Mouse (Mus musculus) kidney, postnatal 10 days (tissue): Measurements from ENCODE around the gene 2810006K23Rik.
"Not testable (repeated sequence)": the region's sequence is repeated elsewhere in the genome, so short reads cannot be mapped to it uniquely, and the experiment has no call there.

Experiments
- DNase-seq: peaks from one replicate; pipeline ENCODE4 v3.0.0; 2021; ENCODE audit warnings: mixed read lengths

Gene 2810006K23Rik

DNA sequence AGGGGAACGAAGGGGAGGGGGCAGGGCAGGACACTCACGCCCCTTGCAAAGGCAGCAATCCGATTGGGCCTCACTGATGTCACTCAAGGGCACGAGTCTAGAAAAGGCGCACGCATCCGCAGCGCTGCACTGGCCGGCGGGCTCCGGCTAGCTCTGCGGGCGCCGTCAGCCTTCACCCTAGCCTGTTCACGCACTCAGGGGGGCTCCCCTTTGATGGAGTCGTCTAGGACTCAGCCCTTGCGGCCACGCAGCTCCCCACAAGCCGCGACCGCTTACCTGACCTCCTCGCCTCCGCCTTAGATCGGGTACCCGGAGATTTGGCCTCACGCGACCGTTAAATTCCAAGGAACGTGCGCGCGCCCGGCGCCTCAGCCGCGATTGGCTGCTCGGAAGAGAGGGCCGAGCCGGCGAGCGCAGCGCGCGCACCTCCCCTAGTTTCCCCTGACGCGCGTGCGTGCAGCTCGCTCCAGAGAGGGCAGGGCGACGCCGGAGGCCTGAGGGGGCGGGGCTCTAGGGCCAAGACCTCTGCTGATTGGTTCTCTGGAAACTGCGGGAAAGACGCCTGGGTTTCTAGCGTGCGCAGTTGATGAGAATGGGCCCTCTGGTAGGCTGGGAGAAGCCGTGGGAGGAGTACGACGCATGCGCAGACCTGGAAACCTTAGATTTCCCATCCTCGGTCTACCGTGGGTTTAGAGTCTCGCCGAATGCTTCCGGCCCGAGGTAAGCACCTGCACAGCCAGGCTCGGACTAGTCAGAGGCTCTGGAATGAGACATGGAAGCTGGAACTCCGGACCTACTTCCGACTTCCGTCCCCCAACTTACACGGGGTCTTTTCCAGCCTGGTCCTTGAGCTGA is at the start of gene 2810006K23Rik, which contains the start of gene Mphosph9:
TSS of gene 2810006K23Rik (plus strand) at position 580 of the 855 bp plus-strand sequence.
TSS of gene Mphosph9 (minus strand) at position 463 of the 855 bp plus-strand sequence.
- peak; percentile 99 for DNase-seq

DNA sequence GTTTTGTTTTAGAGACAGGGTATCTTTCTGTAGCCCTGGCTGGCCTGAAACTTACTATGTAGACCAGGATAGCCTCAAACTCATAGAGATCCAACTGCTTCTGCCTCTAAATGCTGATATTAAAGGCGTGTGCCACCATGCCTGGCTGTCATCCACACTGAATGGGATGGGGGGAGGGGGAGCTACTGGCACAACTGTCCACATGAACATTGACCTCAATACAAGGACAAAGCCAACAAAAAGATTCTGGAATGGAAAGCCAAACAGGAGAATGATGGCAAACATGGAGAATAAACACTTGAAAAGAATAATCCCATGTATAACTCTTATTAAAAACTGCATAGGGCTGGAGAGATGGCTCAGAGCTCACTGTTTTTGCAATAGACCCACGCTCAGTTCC is 45.0 kb upstream of the 2810006K23Rik start:
- no peak for DNase-seq

GRCm38 (mm10) chr5:124284330-124284729 is 43.6 kb upstream of the 2810006K23Rik start:
- DNase-seq = peak; percentile 34

DNA sequence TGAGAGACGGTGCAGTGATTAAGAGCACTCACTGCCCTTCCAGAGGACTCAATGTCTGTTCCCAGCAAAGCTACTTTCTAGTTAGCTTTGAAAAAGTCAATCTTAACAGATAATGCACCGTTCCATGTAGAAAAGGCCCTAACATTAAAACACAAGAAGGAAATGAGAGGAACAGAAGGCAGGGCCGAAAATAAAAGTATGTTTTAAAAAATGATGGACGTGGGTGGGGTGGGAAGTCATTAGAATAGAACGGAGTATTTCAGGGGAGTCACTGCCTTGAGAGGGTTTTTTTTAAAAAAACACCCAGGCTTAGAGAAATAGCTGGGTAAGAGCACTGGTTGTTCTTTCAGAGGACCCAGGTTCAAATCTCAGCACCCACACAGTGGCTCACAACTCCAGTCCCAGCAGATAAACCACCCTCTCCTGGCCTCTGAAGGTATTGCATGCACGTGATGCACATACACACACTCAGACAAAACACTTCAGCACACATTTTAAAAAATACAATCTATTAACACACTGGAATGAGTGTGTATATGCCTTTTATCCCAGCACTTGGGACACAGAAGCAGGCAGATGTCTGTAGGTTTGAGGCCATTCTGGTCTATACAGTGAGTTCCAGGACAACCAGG is 40.2 kb upstream of the 2810006K23Rik start:
- DNase-seq = no peak

DNA sequence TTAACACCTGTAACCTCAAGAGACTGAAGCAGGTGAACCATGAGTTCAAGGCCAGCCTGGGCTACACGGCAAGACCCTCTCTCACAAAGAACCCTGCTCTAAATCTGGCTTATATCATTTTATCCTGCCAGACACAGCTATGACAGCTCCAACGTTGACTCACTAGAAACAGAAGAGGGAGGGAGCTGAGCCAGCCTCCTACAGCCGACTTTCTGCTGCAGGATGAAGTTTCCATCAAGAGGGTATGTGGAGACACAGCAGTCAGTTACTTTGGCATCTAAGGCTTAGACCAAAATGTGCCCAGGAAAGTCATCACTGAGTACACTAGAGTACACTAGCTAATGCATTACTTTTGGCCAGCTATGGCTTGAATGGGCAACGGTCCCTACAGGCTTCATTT is 37.7 kb upstream of the 2810006K23Rik start:
- no peak for DNase-seq

- DNase-seq = no peak
Measured at GRCm38 (mm10) chr5:124293967-124294366, 33.9 kb upstream of the 2810006K23Rik start.

- no peak for DNase-seq
Measured at GRCm38 (mm10) chr5:124296475-124296874, 31.4 kb upstream of the 2810006K23Rik start.

DNA sequence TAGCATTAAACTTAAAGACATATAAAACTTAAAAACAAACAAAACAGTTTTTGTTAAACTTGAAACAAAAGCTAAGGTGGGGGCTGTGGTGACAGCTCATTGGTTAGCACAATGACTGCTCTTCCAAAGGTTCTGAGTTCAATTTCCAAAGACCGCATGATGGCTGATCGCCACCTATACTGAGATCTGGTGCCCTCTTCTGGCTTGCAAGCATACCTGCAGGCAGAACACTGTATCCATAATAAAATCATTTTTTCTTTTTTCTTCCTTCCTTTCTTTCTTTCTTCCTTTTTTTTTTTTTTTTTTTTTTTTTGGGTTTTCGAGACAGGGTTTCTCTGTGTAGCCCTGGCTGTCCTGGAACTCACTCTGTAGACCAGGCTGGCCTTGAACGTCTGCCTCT is 28.6 kb upstream of the 2810006K23Rik start:
- not testable (repeated sequence) for DNase-seq

DNA sequence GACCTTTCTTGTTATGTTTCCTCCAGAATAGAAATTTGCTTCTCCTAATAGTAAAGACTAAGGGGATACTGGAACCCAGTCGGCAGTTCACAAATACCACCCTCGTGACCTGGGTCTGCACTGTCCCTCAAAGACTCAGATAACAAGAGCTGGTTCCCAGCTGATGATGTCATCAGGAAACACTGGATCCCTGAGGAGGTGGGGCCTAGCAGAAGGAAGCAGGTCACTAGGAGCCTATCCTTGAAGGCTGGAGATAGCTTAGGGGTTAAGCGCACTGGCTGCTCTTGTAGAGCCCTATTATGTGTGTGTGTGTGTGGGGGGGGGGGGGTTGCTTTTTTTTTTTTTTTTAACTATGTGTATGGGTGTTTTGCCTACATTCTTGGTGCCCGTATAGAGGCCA is 27.8 kb upstream of the 2810006K23Rik start:
- no peak for DNase-seq

GRCm38 (mm10) chr5:124302853-124303252 is 25.0 kb upstream of the 2810006K23Rik start:
- DNase-seq = not testable (repeated sequence)

- DNase-seq = no peak
Measured at GRCm38 (mm10) chr5:124309155-124309554, 18.7 kb upstream of the 2810006K23Rik start.

- DNase-seq = no peak
Measured at GRCm38 (mm10) chr5:124310091-124310490, 17.8 kb upstream of the 2810006K23Rik start.

GRCm38 (mm10) chr5:124315498-124315897 is 12.4 kb upstream of the 2810006K23Rik start:
- no peak for DNase-seq

DNA sequence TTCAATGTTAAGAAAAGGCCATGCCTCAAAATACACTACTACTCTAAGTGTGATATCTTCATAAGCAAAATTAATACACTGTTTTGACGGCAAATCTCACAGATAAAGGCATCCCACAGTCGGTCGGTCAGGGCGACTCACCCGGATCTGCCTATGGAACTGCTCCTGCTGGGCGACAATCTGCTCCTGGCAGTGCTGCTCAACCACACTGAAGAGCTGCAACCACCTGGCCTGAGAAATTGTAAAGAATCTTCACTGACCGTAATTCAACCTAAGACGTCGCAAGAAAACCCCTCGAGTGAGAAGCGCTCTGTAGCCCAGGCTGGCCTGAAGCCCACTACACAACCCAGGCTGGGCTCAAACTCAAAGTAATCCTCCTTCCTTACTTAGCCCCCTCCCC is 11.9 kb upstream of the 2810006K23Rik start:
- DNase-seq = no peak

DNA sequence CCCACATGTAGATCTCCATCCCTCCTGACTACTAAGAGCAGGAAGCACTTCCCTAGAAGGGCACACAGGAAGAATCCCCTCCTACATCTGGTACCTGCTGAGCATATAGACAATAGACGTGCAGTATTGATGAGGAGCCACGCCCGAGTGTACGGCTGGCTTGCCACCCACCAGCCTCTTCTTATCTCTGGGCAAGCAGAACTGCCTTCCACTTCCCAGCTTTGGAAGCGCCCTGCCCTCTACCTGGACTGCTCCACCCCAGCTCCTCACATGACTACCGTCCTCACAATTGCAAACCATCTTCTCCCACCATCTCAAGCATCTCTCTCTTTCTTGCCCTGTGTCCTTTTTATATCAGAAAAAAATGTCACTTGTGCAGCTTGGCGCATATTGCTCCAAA is 10.2 kb upstream of the 2810006K23Rik start:
- no peak for DNase-seq

- no peak for DNase-seq
Measured at GRCm38 (mm10) chr5:124326829-124327228, 1.1 kb upstream of the 2810006K23Rik start.

DNA sequence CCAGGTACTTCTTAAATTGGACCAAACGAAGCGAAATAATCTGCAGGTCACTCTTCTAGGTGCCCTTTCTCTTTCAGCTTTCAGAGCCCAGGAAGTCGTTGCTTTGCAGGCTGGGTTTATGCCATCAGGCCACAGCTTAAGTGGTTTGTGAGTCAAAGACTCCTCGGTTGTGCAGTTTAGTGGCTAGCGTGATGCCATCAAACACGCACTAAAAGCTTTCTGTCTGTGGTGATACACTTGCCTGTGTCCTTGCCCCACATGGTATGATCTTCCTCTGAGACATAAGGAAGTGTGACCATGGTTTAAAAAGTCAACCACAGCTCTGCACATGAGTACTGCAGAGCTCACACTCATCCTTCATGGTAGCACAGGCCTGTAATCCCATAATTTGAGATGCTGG is 2.2 kb downstream of the 2810006K23Rik start:
- no peak for DNase-seq

- DNase-seq = peak; percentile 81
Measured at GRCm38 (mm10) chr5:124334392-124334791, 6.5 kb downstream of the 2810006K23Rik start.

- DNase-seq = no peak
Measured at GRCm38 (mm10) chr5:124337103-124337502, 9.2 kb downstream of the 2810006K23Rik start.

DNA sequence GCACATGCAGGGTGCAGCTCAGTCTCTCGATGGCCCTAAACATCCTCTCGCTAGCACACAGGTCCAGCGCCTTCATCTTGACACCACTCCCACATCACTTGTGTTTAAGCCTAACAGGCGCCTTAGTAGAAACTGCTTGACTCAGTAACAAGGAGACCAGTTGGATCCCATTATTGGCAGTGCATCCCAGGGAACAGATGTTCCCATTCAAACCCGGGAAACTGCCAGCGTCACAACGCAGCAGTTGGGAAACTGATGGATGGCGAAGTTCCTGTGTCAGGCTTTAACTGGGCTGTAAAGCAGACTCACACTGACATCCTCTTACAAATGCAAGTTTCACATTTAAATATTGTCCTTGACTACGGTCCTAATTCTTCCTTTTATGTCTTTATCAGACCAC is 10.0 kb downstream of the 2810006K23Rik start:
- DNase-seq = peak; percentile 80

DNA sequence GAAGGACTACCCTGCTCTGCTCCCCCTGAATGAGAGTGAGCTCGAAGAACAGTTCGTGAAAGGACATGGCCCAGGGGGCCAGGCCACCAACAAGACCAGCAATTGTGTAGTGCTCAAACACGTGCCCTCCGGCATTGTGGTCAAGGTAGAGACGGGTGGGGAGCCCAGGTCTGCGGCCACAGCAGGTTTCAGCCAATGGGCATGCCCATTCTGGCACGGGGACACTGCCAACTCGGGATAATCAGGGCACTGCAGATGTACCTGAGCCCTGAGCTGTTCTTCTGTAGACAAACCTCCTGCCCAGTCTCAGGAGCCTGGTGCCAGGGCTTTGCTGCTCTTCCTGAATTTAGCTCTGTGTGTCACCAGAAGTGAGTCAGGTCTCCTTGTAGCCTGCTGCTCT is 10.9 kb downstream of the 2810006K23Rik start:
- DNase-seq = no peak

GRCm38 (mm10) chr5:124341753-124342339 is 14.0 kb downstream of the 2810006K23Rik start:
- peak; percentile 52 for DNase-seq

DNA sequence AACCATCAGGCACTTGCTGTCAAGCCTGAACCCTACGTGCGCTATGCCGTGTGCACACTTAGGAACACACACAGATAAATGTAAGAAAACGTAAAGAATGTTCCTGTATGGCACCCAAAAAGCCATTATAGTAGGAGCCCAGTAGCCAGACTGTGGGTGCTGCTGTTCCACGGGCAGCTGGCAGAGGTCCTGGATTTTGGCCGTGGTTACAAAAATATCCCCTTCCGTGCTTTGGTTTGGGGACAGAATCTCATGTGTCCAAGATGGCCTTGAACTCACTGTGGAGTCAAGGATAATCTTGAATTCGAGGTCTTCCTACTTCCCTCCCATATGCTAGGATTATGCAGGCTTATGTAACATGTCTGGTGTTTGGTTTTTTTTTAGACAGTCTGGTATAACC is 15.0 kb downstream of the 2810006K23Rik start:
- DNase-seq = no peak

GRCm38 (mm10) chr5:124349196-124349595 is 21.3 kb downstream of the 2810006K23Rik start:
- no peak for DNase-seq
